Mouse (Mus musculus): ENCODE data around the gene Lmod2.

DNA sequence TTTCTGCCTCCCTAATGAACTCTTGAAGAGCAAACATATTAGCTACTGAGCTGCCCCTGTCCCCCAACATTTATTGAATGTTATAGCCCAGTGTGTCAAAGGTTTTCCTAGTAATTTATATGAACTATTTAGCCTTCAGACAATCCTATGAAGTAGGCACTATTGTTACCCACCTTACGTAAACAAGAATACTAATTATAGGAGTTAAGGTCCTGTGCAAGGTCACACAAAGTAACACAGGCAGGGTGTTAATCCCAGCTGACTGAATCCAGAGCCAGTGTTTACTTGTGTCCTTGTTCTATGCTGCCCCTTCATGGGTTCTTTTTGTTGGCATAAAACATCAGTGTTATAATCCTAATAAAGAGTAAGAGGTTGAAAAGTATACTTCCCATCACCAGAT is 27.9 kb upstream of the Lmod2 start:
- no peak for TF ChIP-seq FLI1 (IDR thresholded peaks at IDR 0.05; ENCODE audit: low read length)
- TF ChIP-seq GATA1 (IDR thresholded peaks at IDR 0.05; ENCODE audit: borderline replicate concordance, low read length), result no peak
